Mouse (Mus musculus): ENCODE data around the gene Impdh2. TPM values are rescaled to one million over a fixed set of nuclear protein-coding genes. Genes with fewer than 3 reads are reported as not detected.

The Impdh2 gene
- polyA plus RNA-seq (2012; rRNA removed): 99.2 and 118 TPM in 2 replicates

GRCm38 (mm10) chr9:108560227-108560841, at the start of gene Impdh2:
Impdh2 (plus strand) TSS chr9:108560286.

DNA sequence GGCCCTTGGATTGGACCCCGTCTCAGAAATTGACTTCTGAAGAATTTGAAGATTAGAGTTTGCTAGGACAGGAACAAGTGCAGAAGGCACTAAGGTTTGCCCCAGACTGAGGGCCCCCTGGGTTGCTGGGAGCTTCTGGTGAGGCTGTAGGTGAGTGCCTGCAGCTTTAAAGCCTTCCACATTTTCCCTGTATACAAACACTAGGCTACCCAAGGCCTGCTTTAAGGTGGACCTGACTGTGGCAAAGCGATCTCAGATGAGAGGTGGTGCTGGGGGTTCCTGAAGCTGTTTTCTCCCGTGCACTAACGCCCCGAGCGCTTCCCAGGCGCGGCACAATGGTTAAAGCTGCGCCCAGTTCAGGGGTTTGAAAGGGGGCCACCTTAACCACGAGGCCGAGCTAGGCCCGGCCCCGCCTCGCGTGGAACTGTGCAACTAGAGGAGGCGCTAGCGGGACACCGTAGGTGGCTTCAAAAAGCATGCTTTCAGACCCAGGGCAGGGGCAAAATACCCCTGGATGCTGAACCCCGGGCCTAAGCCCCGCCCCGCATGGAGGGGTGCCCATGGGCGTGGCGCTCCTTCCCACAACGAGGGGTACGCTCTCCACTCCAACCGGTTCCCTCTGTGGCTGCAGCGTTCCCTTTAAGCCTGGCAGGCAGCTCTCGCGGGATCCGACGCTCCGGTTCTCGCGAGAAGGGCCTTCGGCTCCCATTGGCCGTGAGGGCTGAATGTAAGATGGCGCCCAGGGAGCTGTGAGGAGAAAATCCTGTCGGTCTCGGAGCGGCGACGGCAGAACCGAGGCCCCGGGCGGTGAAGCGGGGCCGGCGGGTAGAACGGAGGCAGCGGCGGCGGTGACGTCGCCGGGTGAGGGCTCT, 43.5 kb upstream of the Impdh2 start, which contains the start of gene Qrich1:
Gene Qrich1, plus strand, starts transcription at position 427 of the 872 bp plus-strand sequence.

GRCm38 (mm10) chr9:108566815-108567776, 7.0 kb downstream of the Impdh2 start, which contains the start of gene Ndufaf3:
Ndufaf3 (minus strand) TSS chr9:108567434.

GRCm38 (mm10) chr9:108569381-108570206, 9.5 kb downstream of the Impdh2 start, which contains the start of gene Dalrd3:
Dalrd3 (plus strand) TSS chr9:108569886.

GRCm38 (mm10) chr9:108578545-108579343, 18.7 kb downstream of the Impdh2 start, which contains the start of gene Wdr6:
Wdr6 (minus strand) TSS chr9:108578739.

DNA sequence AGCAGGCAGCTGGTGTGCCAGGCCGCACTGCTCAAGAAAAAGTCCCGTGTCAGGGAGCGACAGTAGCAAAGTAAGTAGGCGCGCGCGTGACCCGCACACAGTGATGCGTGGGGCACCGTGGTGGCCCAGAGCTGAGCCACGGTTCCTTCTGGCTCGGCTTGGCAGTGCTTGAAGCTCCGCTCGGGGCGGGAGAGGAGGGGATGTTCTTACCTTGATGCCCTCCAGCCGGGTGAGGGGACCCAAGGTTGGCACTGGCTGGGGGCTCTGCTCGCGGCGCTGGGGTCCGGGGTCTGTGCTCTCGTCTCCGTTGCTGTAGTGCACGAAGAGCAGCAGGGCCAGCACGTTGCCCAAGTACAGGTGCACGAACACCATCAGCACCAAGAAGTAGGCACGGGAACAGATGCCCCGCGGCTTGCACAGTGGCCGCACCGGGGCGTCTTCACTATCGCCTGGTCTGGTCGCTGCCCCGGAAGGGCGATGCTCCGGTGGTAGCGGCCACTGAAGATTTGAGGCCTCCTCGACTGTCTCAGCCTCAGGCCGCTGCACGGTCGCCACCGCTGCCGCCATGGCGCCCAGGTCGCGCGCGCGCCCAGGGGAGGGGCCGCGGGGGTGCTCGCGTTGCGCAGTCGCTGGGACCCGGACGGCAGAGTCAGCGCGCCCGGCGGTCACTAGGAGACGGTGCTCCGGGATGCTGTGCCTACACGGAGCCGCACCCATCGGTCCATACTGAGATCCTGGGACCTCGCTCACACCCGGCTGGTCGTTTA, 37.1 kb downstream of the Impdh2 start, which contains the start of gene P4htm:
Gene P4htm, minus strand, starts transcription at position 670 of the 767 bp plus-strand sequence.

Other genes with a start within 250 kb of the Impdh2 start
- 1,237 and 1,448 TPM in 2 replicates for gene Gpx1, start 221.4 kb upstream of the Impdh2 start, polyA plus RNA-seq (2012; rRNA removed)
- gene Usp4, start 212.4 kb upstream of the Impdh2 start, polyA plus RNA-seq (2012; rRNA removed): 57.9 and 63.9 TPM in 2 replicates
- 1.2 TPM in 1 of 2 replicates, not detected in the other for gene 1700102P08Rik, start 167.5 kb upstream of the Impdh2 start, polyA plus RNA-seq (2012; rRNA removed)
- not detected in 2 replicates for gene Ccdc36, start 131.8 kb upstream of the Impdh2 start, polyA plus RNA-seq (2012; rRNA removed)
- gene BC048562, start 123.8 kb upstream of the Impdh2 start, polyA plus RNA-seq (2012; rRNA removed): not detected in 2 replicates
- gene Ccdc71, start 99.8 kb upstream of the Impdh2 start, polyA plus RNA-seq (2012; rRNA removed): 25.7 and 26.6 TPM in 2 replicates
- gene Klhdc8b, start 98.7 kb upstream of the Impdh2 start, polyA plus RNA-seq (2012; rRNA removed): 42.4 and 45.5 TPM in 2 replicates
- gene Lamb2, start 80.5 kb upstream of the Impdh2 start, polyA plus RNA-seq (2012; rRNA removed): 70.8 and 77.4 TPM in 2 replicates
- gene Usp19, start 69.7 kb upstream of the Impdh2 start, polyA plus RNA-seq (2012; rRNA removed): 128 and 131 TPM in 2 replicates
- gene Qars, start 52.6 kb upstream of the Impdh2 start, polyA plus RNA-seq (2012; rRNA removed): 237 and 356 TPM in 2 replicates
- 80.5 and 83.8 TPM in 2 replicates for gene Qrich1, start 43.5 kb upstream of the Impdh2 start, polyA plus RNA-seq (2012; rRNA removed)
- gene Ndufaf3, start 7.1 kb downstream of the Impdh2 start, polyA plus RNA-seq (2012; rRNA removed): 39.9 and 44.5 TPM in 2 replicates
- gene Dalrd3, start 9.6 kb downstream of the Impdh2 start, polyA plus RNA-seq (2012; rRNA removed): 198 and 245 TPM in 2 replicates
- 26.5 and 30.8 TPM in 2 replicates for gene Wdr6, start 18.5 kb downstream of the Impdh2 start, polyA plus RNA-seq (2012; rRNA removed)
- 8.7 and 8.9 TPM in 2 replicates for gene P4htm, start 37.4 kb downstream of the Impdh2 start, polyA plus RNA-seq (2012; rRNA removed)
- gene Arih2, start 89.1 kb downstream of the Impdh2 start, polyA plus RNA-seq (2012; rRNA removed): 33.5 and 39.2 TPM in 2 replicates
- 67.7 and 75.1 TPM in 2 replicates for gene Slc25a20, start 101.8 kb downstream of the Impdh2 start, polyA plus RNA-seq (2012; rRNA removed)
- gene Prkar2a, start 129.0 kb downstream of the Impdh2 start, polyA plus RNA-seq (2012; rRNA removed): 35.1 and 38.9 TPM in 2 replicates
- 46.0 and 51.8 TPM in 2 replicates for gene Ip6k2, start 223.5 kb downstream of the Impdh2 start, polyA plus RNA-seq (2012; rRNA removed)
- 28.1 and 30.3 TPM in 2 replicates for gene Nckipsd, start 248.1 kb downstream of the Impdh2 start, polyA plus RNA-seq (2012; rRNA removed)

Measured in colon, adult 2 months (tissue).